Mouse (Mus musculus): ENCODE measurements around the gene Clec3b.

Gene Clec3b

DNA sequence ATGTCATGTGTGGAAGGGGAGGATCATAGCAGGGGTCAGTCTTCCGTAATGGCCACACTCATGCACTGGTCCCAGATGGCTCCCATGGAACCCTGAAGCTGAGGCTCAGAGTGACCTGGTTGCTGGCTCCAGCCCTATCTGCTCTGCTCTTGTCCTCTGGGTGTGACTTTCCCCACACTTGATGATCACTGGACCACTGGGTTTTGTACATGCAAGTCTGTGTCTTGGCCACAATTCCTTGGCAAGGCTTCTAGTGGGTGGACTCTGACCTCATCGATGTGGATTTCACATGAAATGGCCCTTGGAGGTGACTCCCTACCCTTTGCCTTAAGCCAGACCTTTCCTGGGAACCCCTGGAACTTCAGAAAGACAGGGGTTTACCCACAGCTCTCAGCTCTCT, 2.4 kb downstream of the Clec3b start:
- no peak for ATAC-seq (ENCODE audit: low TSS enrichment)

- ATAC-seq (ENCODE audit: low TSS enrichment), result no peak
Observed at GRCm38 (mm10) chr9:123156910-123157361, 6.2 kb downstream of the Clec3b start.

DNA sequence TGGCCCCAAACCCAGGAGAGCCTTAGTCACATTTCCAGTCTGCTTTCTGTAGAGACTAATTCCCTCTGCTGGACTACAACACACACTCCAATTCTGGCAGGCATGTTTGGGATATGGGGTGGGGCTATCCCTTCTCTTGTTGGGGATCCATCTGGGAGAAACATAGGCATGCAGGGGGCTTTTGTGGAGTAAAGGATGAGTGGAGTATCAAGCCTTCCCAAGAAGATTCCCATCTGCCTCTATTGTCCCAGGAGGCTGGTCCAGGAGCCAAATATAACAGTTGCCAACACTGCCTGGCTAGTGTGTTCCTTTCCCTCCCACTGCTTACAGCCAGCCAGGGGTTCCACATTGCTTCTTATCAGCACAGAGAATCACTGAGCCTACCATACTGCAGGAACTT, 7.0 kb downstream of the Clec3b start:
- peak; percentile 36; the same call in 1 of the 2 replicates for ATAC-seq (ENCODE audit: low TSS enrichment)

DNA sequence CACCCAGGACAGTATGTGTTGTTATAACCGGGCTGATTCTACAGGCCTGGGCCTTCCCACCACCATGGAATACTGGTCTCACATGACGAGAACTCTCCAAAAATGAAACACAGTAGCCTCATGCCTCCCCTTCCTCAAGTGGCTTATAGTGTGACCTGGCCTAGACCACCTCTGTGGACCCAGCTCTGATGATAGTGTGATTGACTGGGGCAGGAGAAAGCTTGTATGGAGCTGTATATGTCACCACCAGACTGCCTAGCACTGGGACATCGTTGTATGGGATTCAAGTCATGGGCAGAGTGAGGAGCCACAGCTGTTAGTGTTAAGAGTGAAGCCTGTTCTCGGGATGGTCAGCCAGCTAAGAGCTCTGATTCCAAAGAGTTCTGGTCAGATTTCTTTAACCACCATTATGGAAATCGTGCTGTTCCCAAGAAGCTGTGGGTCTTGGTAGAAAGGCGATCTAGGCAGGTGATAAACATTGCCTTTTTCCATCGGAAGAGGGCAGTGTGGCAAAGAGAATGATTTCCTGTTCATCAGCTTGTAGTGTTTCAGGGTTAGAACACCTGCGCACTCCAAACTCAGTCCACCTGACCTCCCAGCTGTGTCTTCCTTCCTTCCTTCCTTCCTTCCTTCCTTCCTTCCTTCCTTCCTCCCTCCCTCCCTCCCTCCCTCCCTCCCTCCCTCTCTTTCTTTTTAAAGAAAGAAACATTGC, 7.5 kb downstream of the Clec3b start:
- peak; percentile 69 for ATAC-seq (ENCODE audit: low TSS enrichment)

- peak; percentile 77 for ATAC-seq (ENCODE audit: low TSS enrichment)
Observed at GRCm38 (mm10) chr9:123159330-123159729, 8.6 kb downstream of the Clec3b start.

GRCm38 (mm10) chr9:123161792-123162191, 11.0 kb downstream of the Clec3b start:
- no peak for ATAC-seq (ENCODE audit: low TSS enrichment)

- ATAC-seq (ENCODE audit: low TSS enrichment), result no peak
Observed at GRCm38 (mm10) chr9:123162985-123163694, 12.4 kb downstream of the Clec3b start.

DNA sequence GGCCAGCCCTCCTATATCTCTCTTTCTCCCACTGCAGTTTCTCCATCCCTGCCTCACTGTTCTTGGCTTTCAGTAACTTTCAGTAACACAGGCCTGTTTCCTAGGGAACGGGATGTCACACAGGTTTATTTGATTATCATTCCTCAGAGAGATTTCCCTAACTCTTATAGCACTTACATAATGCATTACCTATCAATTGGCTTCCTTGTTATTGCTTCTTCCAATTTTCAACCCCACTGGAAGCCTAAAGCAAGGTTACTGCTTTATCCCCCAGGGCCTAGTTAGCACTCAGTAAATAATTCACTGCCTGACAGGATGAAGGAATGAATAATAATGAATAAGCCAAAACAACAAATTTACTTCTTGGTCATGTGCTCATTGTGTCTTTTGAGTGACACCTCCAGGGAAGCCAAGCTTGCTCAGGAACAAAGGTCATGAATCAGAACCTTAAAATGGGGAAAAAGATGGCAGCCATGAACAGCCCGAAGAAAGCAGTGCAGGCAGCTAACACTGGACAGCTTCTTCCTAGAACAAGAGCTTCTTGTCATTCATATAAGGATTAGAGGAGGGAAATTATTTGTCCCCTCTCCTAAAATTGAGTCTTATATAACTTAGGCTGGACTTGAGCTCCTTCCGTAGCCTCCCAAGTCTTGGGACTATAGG, 15.2 kb downstream of the Clec3b start:
- no peak for ATAC-seq (ENCODE audit: low TSS enrichment)

DNA sequence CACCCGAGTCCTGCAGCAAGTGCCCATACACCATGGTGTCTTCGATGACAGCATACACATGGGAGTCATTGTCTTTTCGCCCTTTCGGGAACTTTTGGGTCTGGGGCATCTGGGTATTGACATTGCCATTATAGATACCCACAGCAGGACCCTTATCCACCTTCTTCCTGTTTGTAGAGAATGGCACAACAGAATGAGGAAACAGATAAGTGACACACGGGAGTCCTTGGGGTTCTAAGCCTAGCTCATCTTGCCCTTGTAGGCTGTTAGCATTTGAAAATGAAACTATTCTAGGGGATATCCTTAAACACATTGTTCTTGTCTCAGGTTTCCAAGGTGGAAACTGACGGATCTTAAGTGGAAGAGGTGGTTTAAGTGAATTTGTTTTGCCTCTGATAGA, 23.0 kb downstream of the Clec3b start:
- no peak for ATAC-seq (ENCODE audit: low TSS enrichment)

DNA sequence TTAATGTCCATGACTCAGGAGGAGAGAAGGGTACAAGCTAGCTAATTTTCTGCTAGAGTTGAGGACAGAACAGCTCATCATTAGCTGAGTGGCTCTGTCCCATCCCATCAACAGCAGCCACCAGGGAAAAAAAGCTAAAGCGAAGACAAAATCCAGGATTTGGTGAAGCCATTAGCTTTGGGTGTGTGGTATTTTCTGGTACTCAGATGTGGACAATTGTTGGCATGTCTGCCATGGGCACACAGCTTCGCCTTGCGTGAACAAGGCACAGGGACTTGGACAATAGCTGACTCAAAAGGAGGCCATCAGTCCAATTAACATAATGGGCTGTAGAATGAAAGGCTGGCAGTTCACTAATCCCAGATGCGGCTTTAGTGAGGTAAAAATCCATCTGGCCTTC, 23.6 kb downstream of the Clec3b start:
- ATAC-seq (ENCODE audit: low TSS enrichment), result no peak

GRCm38 (mm10) chr9:123177380-123178048, 26.8 kb downstream of the Clec3b start:
- no peak for ATAC-seq (ENCODE audit: low TSS enrichment)

- ATAC-seq (ENCODE audit: low TSS enrichment), result no peak
Observed at GRCm38 (mm10) chr9:123180003-123180402, 29.3 kb downstream of the Clec3b start.

DNA sequence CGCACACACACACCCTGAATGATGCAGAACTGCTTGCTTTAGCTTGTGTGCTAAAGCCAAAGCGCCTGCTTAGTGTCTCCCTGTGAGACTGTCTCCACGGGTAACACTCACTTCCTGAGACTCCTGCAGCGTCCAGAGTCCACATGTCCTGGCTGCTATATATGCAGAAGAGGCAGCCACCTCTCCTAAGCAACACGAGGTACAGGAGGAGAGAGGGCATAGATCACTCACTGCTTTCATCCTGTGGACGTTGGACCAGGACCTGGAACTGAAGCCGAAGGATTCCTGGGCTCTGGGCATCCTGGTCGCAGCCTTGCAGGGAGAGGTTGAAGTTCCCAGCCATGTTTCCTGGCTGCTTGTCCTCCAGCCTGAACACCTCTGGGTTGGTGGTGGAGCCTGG, 32.5 kb downstream of the Clec3b start:
- ATAC-seq (ENCODE audit: low TSS enrichment), result no peak

- ATAC-seq (ENCODE audit: low TSS enrichment), result no peak
Observed at GRCm38 (mm10) chr9:123185546-123185945, 34.8 kb downstream of the Clec3b start.

DNA sequence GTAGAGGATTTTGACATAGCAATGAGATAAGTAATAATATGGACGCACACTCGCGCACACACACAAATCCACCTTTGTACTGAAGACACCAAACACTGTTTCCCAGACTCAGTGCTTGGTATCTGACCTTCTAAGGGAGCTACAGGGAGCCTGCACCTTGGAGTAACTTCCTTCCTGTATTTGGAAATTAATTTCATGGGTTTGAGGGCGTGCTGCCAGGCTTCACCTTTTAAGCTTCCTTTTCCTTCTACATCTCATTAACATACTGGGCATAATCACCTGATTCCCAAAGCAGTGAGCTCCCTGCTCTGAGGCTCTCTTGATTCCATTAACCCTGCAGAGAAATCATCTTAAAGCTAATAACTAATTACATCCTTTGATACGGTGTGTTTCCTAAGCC, 35.4 kb downstream of the Clec3b start:
- no peak for ATAC-seq (ENCODE audit: low TSS enrichment)

- ATAC-seq (ENCODE audit: low TSS enrichment), result no peak
Observed at GRCm38 (mm10) chr9:123187589-123187988, 36.8 kb downstream of the Clec3b start.

DNA sequence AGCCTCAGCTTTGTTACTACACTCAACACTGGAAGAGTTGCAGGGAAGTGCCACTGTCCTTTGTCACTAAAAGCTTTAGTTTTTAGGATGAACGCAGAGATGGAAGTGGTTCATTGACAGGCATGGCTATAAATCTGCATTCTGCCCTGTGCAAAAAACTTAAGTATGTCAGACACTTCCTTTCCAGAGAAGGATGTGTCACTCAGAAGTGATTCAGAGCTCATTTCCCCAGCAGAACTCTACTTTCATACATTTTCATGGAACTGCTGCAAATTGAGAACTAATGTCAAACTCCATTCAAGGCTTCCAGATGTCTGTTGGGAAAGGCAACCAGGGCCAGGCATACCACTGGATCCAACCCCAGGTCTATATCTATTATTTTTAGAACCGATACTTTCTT, 37.5 kb downstream of the Clec3b start:
- ATAC-seq (ENCODE audit: low TSS enrichment), result no peak

- no peak for ATAC-seq (ENCODE audit: low TSS enrichment)
Observed at GRCm38 (mm10) chr9:123200116-123200515, 49.4 kb downstream of the Clec3b start.

- no peak for ATAC-seq (ENCODE audit: low TSS enrichment)
Observed at GRCm38 (mm10) chr9:123206526-123206925, 55.8 kb downstream of the Clec3b start.

DNA sequence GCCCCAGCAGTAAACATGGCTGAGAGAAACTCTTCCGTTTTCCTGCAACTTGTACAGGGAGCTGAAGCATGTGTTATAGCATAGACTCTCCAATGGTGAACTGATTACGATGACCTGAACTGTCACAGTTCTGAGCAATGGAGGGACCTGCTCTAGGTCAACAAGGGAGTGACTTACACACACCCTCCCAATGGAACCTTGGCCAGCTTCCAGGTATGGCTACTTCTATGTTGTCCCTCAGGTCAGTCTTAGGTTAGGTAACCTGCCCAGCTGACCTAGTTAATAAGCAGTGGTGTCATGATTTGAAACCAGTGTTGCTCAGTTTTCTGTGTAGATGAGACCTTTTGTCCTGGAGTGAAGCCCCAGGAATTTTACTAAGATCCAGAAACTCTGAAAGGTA, 56.2 kb downstream of the Clec3b start:
- no peak for ATAC-seq (ENCODE audit: low TSS enrichment)
